Mouse (Mus musculus) MEL (cell line): ENCODE data around the gene B3galt5.

Experiments
- CTCF ChIP-seq, 3 experiments: IDR thresholded peaks in 2 of 3; conservative IDR thresholded peaks in 1 of 3; 2 replicates each; pipeline ENCODE4 v1.5.1; 2011 to 2012; ENCODE audit warnings: low read length in 3 of 3, low read depth in 2 of 3, mild to moderate bottlenecking in 2 of 3, improper control_type of control experiment in 1 of 3, inconsistent platforms in 1 of 3, mixed read lengths in 1 of 3, moderate library complexity in 1 of 3; ENCODE audit not compliant: control insufficient read depth in 1 of 3, insufficient read depth in 1 of 3, poor library complexity in 1 of 3, severe bottlenecking in 1 of 3
- MYB ChIP-seq: IDR thresholded peaks from 2 replicates; pipeline ENCODE4 v1.6.1; 2011; ENCODE audit warnings: mild to moderate bottlenecking, low read depth, low read length, improper control_type of control experiment
- RCOR1 ChIP-seq: IDR thresholded peaks from 2 replicates; pipeline ENCODE4 v1.6.1; 2012; ENCODE audit warnings: low read depth, mild to moderate bottlenecking, inconsistent platforms, low read length, improper control_type of control experiment
- ZNF384 ChIP-seq: IDR thresholded peaks from 2 replicates; pipeline ENCODE4 v1.6.1; 2012; ENCODE audit warnings: low read depth, mild to moderate bottlenecking, inconsistent platforms, low read length, improper control_type of control experiment

DNA sequence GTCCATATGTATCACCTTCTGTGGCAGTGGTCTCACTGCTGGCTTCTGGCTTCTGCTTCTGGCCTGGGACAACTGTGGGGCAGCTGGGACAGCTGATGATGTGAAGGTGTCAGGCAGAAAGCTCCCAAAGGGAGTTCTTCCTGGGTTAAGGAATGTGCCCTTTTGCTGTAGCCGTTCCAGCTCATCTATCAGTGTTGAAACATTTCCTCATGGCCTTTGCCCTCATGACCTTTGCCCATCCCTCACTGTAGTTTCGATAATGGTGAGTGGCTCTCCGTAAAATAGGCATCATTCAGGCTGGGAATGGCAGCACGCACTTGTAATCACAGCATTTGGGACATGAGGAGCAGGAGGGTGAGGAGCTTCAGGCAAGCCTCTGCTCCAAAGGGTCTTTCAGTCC lies 127.3 kb downstream of the B3galt5 start:
- TF ChIP-seq ZNF384 (no peak), RCOR1 (no peak), MYB (no peak), CTCF (IDR thresholded peaks at IDR 0.05 in 2 of 3, conservative IDR thresholded peaks at IDR 0.05 in 1 of 3; ENCODE audit: control insufficient read depth in 1 of 3, insufficient read depth in 1 of 3, low read depth in 2 of 3, low read length in 3 of 3, poor library complexity in 1 of 3, severe bottlenecking in 1 of 3) (no peak)
